Comparison of ENCODE assay signal across 20 mouse cellular contexts in the genomic region with DNA sequence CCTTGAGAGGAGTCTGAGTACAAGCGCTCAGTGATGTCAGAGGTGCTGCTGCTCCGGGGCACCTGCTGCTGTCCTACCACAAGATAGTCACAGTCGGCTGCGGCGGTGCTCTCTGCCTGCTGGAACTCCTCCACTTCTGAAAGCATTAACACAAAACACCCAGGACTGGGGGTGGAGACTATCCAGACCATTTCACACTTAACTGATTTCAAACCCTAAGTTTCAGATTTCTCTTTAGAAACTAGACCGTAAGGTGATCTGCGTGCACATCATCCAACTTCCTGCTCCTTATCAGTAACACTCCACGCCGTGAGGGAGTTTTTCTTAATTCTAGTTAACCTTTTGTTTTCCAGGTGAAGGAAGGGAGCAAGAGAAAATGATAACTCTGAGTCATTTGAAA.
DNase-seq lines count a peak whose midpoint lies in the region; ATAC-seq and TF ChIP-seq lines count a peak whose summit lies in the region.
"Had no signal": no experiment of that assay in that cellular context is flagged by ENCODE, and none has a peak within 500 bp of the region (broad histone marks: within the 10 kb centered on the region; RNA-seq: fewer than 3 reads in every experiment).

No protein-coding gene starts in this region.

- no peaks in the 10 kb centered on the region for H3K4me1 ChIP-seq in intestine, embryonic 14.5 days (replicated peaks; ENCODE audit: control insufficient read depth, insufficient read depth, low read length)
- H3K4me1 ChIP-seq in intestine, embryonic 15.5 days (replicated peaks), result no peaks in the 10 kb centered on the region
- H3K4me1 ChIP-seq in kidney, postnatal 0 days (replicated peaks; ENCODE audit: insufficient read depth, low read length), result no peaks in the 10 kb centered on the region
- H3K4me1 ChIP-seq in G1E (ENCODE audit: insufficient read depth, low read depth, low read length), result peaks cover 22% of the 10 kb centered on the region
- no peaks in the 10 kb centered on the region for H3K4me1 ChIP-seq in intestine, postnatal 0 days (replicated peaks; ENCODE audit: control insufficient read depth, insufficient read depth, low read length)
- H3K4me1 ChIP-seq: hindbrain, embryonic 12.5 days had no signal

- H3K9ac ChIP-seq in intestine, embryonic 14.5 days (ENCODE audit: low read length), result no peak overlapping the region
- H3K9ac ChIP-seq in intestine, embryonic 15.5 days, result no peak overlapping the region
- no peak overlapping the region for H3K9ac ChIP-seq in kidney, postnatal 0 days (ENCODE audit: low read depth, low read length)
- H3K9ac ChIP-seq in intestine, postnatal 0 days (ENCODE audit: low read depth, low read length), result no peak overlapping the region
- H3K9ac ChIP-seq: forebrain, embryonic 15.5 days; hindbrain, embryonic 12.5 days had no signal

- H3K4me3 ChIP-seq in intestine, embryonic 14.5 days (ENCODE audit: low read depth, low read length), result no peak overlapping the region
- H3K4me3 ChIP-seq in intestine, embryonic 15.5 days (replicated peaks), result no peak overlapping the region
- no peak overlapping the region for H3K4me3 ChIP-seq in kidney, postnatal 0 days (replicated peaks; ENCODE audit: low read depth, low read length)
- H3K4me3 ChIP-seq in G1E (ENCODE audit: low read depth, low read length), result no peak overlapping the region; the same call in 1 of the 2 replicates
- no peak overlapping the region for H3K4me3 ChIP-seq in intestine, postnatal 0 days (ENCODE audit: low read depth, low read length)
- H3K4me3 ChIP-seq: forebrain, embryonic 15.5 days; heart, embryonic 10.5 days; hindbrain, embryonic 12.5 days had no signal

- H3K27ac ChIP-seq in intestine, embryonic 14.5 days (ENCODE audit: low read depth), result no peak overlapping the region
- H3K27ac ChIP-seq in intestine, embryonic 15.5 days, result no peak overlapping the region
- no peak overlapping the region for H3K27ac ChIP-seq in kidney, postnatal 0 days
- peak overlapping the region; percentile 35; the same call in 1 of the 2 replicates for H3K27ac ChIP-seq in intestine, postnatal 0 days (ENCODE audit: low read depth, low read length)
- H3K27ac ChIP-seq: forebrain, embryonic 15.5 days; heart, embryonic 10.5 days; hindbrain, embryonic 12.5 days had no signal

- DNase-seq in intestine, embryonic 14.5 days (ENCODE audit: low spot score), result no peak
- peak; percentile 51 for DNase-seq in kidney, postnatal 0 days (ENCODE audit: low spot score)
- no peak for DNase-seq in kidney, postnatal 14 days
- peak; percentile 9 for DNase-seq in G1E (ENCODE audit: low spot score)
- DNase-seq in layer of hippocampus, adult 8-10 months (ENCODE audit: low spot score in 2 of 2), result no peak
- no peak for DNase-seq in testis, postnatal 14 days (ENCODE audit: low spot score)
- DNase-seq: adrenal gland, postnatal 14 days; cerebellum, adult 11-12 months; cerebellum, adult 9-10 months; cerebellum, postnatal 36 days; heart, adult 18-20 months; heart, postnatal 10 days; heart, postnatal 4 days had no signal

- no peaks in the 10 kb centered on the region for H3K9me3 ChIP-seq in intestine, embryonic 14.5 days (ENCODE audit: control insufficient read depth, low read length)
- no peaks in the 10 kb centered on the region for H3K9me3 ChIP-seq in intestine, embryonic 15.5 days
- H3K9me3 ChIP-seq in kidney, postnatal 0 days (replicated peaks; ENCODE audit: low read length), result no peaks in the 10 kb centered on the region
- no peaks in the 10 kb centered on the region for H3K9me3 ChIP-seq in G1E (replicated peaks)
- H3K9me3 ChIP-seq in intestine, postnatal 0 days (ENCODE audit: control insufficient read depth), result no peaks in the 10 kb centered on the region
- H3K9me3 ChIP-seq: forebrain, embryonic 15.5 days; heart, embryonic 10.5 days; hindbrain, embryonic 12.5 days had no signal

- no peak for TF ChIP-seq CTCF in kidney, postnatal 0 days (IDR thresholded peaks at IDR 0.05; ENCODE audit: low read depth)
- no peak for TF ChIP-seq CTCF in G1E (IDR thresholded peaks at IDR 0.05; ENCODE audit: low read depth, low read length)
- TF ChIP-seq CTCF in intestine, postnatal 0 days (IDR thresholded peaks at IDR 0.05; ENCODE audit: low read depth), result no peak

- WGBS in intestine, embryonic 14.5 days, result 41% methylated on average over 9 of the region's 9 CpGs
- 46% methylated on average over 9 of the region's 9 CpGs for WGBS in intestine, embryonic 15.5 days
- WGBS in kidney, postnatal 0 days, result 18% methylated on average over 9 of the region's 9 CpGs
- 41% methylated on average over 9 of the region's 9 CpGs for WGBS in intestine, postnatal 0 days

- H3K36me3 ChIP-seq in intestine, embryonic 14.5 days (ENCODE audit: control insufficient read depth, insufficient read depth, low read length), result peaks cover 5% of the 10 kb centered on the region; the same call in 1 of the 2 replicates
- H3K36me3 ChIP-seq in intestine, embryonic 15.5 days, result no peaks in the 10 kb centered on the region
- peaks cover 3% of the 10 kb centered on the region; the same call in 1 of the 2 replicates for H3K36me3 ChIP-seq in kidney, postnatal 0 days (ENCODE audit: insufficient read depth, low read length)
- peaks cover 37% of the 10 kb centered on the region for H3K36me3 ChIP-seq in G1E (replicated peaks)
- H3K36me3 ChIP-seq in intestine, postnatal 0 days (ENCODE audit: control insufficient read depth, insufficient read depth), result peaks cover 3% of the 10 kb centered on the region
- H3K36me3 ChIP-seq: heart, embryonic 10.5 days; hindbrain, embryonic 12.5 days had no signal

- H3K27me3 ChIP-seq in intestine, embryonic 14.5 days (replicated peaks; ENCODE audit: control insufficient read depth, insufficient read depth, low read length), result no peaks in the 10 kb centered on the region
- H3K27me3 ChIP-seq in intestine, embryonic 15.5 days (replicated peaks), result no peaks in the 10 kb centered on the region
- H3K27me3 ChIP-seq in kidney, postnatal 0 days (ENCODE audit: insufficient read depth, low read length), result no peaks in the 10 kb centered on the region
- no peaks in the 10 kb centered on the region for H3K27me3 ChIP-seq in G1E (ENCODE audit: insufficient read depth, low read length)
- no peaks in the 10 kb centered on the region for H3K27me3 ChIP-seq in intestine, postnatal 0 days (replicated peaks; ENCODE audit: control insufficient read depth, insufficient read depth, low read length)
- H3K27me3 ChIP-seq: forebrain, embryonic 15.5 days; hindbrain, embryonic 12.5 days had no signal

- 0 out of 2 replicates have a peak, but pooled peaks have one; percentile 37 for ATAC-seq in intestine, embryonic 14.5 days (replicated peaks; ENCODE audit: low FRiP score, low TSS enrichment, low read depth)
- ATAC-seq in intestine, embryonic 15.5 days, result no peak
- ATAC-seq in kidney, postnatal 0 days (replicated peaks; ENCODE audit: low FRiP score, low read depth), result no peak
- peak; percentile 69 for ATAC-seq in G1E (ENCODE audit: extremely low read depth, insufficient number of reproducible peaks, low FRiP score, poor library complexity, severe bottlenecking)
- ATAC-seq in intestine, postnatal 0 days, result no peak
- ATAC-seq: activated CD4-positive, CD25-positive, alpha-beta regulatory T cell, adult 4 months; forebrain, embryonic 15.5 days; hindbrain, embryonic 16.5 days had no signal

- no peak overlapping the region for H3K4me2 ChIP-seq in intestine, embryonic 14.5 days (ENCODE audit: low read length)
- H3K4me2 ChIP-seq in intestine, embryonic 15.5 days (replicated peaks), result no peak overlapping the region
- H3K4me2 ChIP-seq in kidney, postnatal 0 days (ENCODE audit: low read length), result no peak overlapping the region
- peak overlapping the region; percentile 21; the same call in 1 of the 2 replicates for H3K4me2 ChIP-seq in intestine, postnatal 0 days (replicated peaks; ENCODE audit: low read depth)
- H3K4me2 ChIP-seq: forebrain, embryonic 15.5 days; hindbrain, embryonic 12.5 days had no signal

Comparison
In these comparisons a context has a peak if more than half of its experiments do, and no peak if none do; other contexts are left out.
1. ATAC-seq: peak in intestine, embryonic 14.5 days (single experiment) and G1E (single experiment); none in intestine, embryonic 15.5 days (single experiment), kidney, postnatal 0 days (single experiment) and intestine, postnatal 0 days (single experiment).
2. DNase-seq: peak in kidney, postnatal 0 days (single experiment) and G1E (single experiment); none in intestine, embryonic 14.5 days (single experiment), kidney, postnatal 14 days (single experiment), layer of hippocampus, adult 8-10 months (0 of 2) and testis, postnatal 14 days (single experiment).